Mouse (Mus musculus): Measurements from ENCODE around the gene Kif27.

GRCm38 (mm10) chr13:58307453-58307852, 51.5 kb downstream of the Kif27 start:
- no peak for TF ChIP-seq CTCF (IDR thresholded peaks at IDR 0.05; ENCODE audit: low read depth, low read length)
- no peak for TF ChIP-seq GATA1 (IDR thresholded peaks at IDR 0.05; ENCODE audit: borderline replicate concordance, low read length)
- no peak for TF ChIP-seq POLR2AphosphoS5 (IDR thresholded peaks at IDR 0.05; ENCODE audit: insufficient replicate concordance, low read depth, low read length)
